Mouse (Mus musculus) gastrocnemius, postnatal 25 days (tissue): ENCODE results near the gene Coro1c. TPM values are rescaled to one million over a fixed set of nuclear protein-coding genes. Genes with fewer than 3 reads are reported as not detected.
A peak's percentile ranks its signal among the peaks of the same experiment; 100 is the strongest.

ENCODE experiments used
- DNase-seq: peaks from one replicate; pipeline ENCODE4 v3.0.0; 2022
- total RNA-seq, 2 experiments: library from RNA; stranded (reverse); gene quantifications; 1 replicate in 1 of 2; 2 replicates in 1 of 2; pipeline ENCODE4 v1.2.3; 2021

The Coro1c gene
- total RNA-seq, 2 experiments from 2014 or later: 11.9 to 17.1 TPM

DNA sequence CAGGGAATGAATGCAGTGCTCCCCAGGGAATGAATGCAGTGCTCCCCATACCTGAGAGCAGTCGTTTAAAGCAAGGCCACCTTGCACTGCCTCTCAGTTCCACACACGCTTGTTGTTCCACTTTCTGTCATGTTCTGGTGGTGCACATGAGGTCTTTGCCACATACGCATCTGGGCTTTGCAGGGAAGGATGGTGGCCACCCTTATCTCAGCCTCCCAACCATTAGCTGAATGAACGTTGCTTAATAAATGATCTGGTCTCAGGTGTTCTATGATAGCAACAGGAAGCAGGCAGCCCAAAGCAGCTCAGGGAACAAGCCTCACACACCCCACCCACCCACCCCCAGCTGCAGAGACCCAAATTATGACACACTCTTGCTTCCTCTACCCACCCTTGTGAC lies 16.1 kb upstream of the Coro1c start:
- no peak for DNase-seq

DNA sequence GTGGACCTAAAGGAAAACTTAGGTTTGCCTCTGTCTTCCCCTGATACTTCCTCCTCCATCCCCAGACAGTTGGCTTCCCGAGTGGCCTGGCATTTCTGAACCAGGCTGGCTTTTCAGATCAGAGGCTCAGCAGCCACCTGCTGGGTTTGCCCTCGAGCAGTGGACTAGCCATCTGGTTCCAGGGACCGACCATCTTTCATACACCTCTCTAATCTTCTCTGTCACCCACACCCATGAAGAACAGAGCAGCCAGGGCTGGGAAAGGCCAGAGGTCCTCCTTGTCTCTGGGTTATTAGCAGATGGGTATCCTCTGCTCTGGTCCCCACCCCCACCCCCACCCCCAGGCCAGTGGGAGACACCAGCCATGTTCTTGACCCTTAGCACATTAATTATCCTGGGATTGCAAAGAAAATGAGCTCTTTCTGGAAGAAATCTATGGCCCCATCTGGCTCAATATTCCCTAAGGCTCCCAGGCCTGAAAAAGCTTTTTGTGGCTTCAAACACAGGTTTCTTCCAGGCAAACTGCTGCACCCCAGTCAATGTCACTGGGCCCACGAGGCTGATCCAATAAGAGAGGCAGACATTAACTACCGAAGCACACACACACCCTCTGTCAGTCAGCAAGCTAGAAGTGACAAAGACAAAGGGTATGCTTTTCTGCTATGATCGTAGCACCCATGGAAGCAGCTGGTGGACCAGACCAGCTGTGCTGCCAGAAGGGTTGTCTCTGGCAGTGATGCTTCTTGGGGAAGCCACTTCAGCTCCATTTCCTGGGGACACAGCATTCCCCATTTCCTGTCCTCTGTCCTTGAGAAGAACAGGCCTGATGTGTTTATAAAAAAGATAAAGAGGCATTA lies 13.0 kb upstream of the Coro1c start:
- no peak for DNase-seq

DNA sequence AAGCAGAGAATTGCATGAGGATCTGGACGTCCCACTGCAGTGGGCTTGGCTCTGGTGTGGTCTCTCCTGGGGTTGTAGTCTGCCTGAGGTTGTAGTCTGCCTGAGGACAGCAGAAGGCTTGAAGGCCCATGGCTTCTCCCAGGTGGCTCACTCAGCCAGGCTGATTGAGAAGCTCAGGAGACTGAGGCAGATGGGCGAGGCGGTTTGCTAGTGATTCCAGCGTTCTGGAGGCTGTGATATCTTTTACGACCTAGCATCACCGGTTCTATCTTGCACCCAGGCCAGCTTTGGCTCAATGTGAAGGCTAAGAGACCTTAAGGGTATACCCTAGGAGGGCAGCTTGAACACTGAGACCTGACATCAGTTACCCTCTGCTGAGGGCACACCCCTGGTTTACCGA lies 10.5 kb upstream of the Coro1c start:
- DNase-seq: no peak

DNA sequence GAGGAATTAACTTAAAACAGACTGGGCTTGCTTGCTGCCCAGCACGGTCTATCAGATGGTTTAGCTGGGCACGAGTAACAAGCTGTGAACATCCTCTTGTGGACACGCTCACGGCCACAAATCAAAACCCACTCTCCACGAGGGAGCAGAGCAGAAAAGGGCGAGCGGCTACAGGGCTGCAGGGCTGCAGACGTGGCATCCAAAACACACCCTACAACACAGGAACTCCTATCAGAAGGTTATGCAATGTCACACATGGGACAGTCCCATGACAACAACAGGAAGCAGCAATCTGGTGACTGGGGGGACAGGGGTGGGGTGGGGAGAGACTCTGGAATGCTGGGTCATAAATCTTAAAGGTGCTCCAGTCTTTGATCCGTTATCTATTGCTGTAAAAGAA lies 10.1 kb upstream of the Coro1c start:
- peak; percentile 43 for DNase-seq

DNA sequence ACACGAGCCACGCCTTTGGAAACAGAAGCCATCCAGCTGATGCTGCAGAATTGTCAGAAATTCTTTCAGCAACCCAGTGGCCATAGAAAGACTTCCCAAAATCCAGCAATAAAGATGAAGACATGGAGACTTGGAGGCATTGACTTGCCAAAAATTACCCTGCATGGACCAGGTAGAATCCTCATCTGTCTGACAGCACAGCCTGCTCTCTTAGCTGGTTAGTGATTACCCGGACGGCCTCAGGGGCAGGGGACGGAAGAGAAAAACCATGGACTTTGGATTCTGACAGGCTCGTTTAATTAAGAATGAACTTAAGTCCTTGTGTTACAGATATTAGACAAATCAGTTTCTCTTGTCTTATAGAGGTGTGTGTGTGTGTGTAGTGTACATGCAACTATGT lies 2.1 kb upstream of the Coro1c start:
- DNase-seq: no peak

DNA sequence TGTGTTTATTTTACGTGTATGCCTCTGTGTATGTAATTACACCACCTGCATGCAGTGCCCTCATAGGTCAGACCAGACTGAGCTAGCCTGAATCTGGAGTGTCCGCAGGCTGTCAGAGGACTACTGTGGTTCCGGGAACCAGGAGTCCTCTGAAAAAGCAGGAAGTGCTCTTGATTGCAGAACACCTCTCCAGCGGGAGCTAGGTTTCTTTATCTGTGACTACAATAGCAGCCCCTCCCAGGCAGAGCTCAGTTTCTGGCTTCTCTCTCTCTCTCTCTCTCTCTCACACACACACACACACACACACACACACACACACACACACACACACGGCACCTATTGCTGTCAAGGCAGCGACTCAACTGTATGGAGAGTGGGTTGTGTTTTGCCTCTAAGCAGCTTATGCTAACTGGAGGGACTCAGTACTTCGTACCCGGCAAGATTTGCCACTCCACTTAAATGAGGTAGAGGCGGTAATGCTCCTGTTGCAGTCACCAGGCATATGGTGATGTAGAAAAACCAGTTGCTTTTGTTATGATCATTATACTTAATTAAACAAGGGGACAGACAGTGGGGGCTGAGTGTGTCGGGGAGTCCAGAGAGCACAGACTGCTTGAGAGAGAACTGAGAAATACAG lies 1.6 kb upstream of the Coro1c start:
- no peak for DNase-seq

DNA sequence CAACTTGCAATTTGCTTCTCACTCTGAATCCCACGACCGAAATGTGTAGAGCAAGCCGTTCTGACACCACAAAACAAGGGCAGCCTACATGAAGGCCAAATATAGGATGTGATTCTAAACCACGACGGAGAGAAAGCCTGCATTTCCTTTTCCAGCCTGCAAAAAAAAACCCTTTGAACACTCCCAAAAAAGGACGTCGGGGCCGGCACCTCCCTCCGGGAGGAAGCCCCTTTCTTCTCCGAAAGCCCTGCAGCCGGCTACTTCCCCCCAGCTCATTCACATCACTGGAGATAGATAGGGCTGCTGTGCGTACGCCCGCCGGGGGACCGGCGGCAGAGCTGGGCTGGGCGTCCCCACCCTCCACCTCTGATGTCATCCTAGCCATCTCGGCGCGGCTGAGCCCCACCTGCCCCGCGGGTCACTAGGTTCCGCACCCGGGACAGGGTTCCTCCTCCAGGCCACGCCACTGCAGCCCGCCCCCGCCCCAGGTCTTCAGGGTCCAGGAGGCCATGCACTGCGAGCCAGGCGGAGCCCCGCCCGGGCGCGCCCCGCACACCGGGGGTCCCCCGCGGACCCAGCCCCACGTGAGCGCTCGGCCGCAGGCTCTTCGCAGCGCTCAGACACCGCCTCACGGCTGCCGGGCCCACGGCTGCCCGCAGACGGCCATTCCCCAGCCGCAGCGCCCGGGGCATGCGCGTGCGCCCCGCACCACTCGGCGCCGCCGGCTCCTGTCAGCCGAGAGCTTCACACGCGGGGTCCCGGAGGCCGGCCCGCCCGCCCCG lies 581 bp downstream of the Coro1c start:
- DNase-seq: peak; percentile 60

DNA sequence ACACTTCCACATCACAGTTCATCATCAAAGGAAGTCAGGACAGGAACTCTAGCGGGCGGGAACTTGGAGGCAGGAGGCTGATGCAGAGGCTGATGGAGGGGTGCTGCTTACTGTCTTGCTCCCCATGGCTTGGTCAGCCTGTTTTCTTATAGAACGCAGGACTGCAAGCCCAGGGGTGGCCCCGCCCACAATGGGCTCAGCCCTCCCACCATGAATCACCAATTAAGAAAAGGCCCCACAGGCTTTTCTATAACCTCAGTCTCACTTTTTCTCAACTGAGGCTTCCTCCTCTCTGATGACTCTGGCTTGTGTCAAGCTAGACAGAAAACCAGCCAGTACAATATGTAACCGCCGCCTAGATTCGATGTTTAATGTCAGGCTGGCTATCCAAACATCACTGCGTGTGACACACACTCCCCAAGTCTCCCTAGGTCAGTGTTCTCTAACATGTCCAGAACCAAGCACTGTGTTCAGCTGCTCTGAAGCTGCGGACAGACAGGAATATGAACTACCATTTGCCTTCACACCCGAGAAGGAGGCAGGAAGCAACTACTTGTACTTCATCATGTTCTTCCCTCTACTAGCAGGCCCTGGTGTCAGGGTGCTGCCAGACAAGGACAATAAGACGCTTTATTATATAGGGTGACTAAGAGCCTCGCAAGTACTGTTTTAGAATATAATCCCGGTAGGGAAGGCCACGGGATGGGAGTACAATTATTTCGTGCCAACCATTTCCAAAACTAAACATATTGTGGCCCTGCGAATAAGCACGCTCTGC lies 1.4 kb downstream of the Coro1c start:
- DNase-seq: peak; percentile 40

DNA sequence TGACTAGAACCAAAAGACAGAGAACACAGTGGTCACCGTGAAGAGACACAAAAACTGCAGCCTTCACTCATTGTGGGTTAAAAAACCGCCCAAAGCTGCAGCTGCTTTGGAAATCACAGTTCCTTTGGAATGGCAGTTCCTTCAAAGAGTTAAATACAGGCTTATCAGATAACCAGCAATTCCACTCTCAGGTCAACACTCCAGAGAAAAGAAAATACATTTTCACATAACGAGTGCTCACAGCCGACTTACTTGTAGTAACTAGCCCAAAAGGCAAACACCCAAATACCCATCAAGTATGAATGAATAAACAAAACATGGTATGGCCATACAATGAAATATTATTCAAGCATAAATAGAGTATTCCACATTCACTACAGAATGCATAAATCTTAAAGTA lies 3.6 kb downstream of the Coro1c start:
- no peak for DNase-seq

DNA sequence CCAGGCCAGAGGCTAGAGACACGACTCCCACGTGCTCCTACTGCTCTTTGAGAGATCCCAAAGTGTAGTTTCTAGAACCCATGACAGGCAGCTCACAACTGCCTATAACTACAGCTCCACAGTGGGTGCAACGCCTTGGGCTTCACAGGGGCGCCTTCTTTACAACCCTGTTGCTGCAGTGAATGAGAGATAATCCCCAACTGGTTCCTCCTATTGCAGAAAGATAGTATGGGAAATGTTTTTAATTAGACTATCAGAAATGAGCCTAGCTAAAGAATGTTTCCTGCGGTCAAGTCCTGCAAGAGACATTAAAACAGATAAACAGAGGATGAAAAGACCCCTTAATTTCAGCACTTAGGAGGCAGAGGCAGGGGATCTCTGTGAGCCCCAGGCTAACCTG lies 5.6 kb downstream of the Coro1c start:
- no peak for DNase-seq

DNA sequence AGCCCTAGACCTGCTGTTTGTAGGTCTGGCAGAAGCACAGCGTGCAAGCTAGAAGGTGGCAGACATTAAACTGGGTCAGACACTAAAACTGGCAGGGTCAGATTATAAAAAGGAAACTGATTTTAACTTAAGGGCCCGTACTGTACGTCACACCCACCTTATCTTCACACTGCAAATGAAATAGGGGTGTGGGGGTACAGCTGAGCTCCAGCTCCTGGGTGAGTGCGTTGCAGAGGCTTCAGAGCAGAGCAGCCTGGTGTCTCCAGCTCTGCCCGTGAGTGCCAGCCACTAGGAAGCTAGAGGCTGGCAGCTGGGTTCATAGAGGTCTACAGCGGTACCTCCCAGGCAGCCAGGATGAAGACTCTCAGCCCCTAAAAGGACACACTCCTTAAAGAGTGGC lies 6.5 kb downstream of the Coro1c start:
- DNase-seq: no peak

DNA sequence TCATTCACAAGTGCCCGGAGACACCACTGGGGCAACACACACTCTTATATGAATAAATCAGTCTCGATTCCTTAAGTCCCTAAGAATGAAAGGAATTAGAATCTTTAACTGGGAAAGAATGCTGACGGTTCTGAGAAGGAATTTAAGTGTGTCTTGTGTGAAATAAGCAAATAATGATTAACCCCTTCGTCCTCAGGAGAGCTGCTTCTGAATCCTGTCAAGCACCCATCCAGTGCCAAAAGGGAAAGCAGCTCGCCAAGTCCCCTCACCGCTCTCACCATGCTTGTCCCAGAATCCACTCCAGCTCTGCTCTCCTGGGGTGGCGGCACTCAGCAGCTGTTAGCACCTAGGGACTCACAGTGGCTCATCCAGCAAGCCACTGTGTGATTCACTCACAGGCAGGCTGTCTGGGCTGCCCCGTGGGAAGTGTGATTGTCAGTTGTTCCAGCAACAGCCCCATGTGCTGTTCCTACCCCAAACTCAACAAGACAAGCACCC lies 7.4 kb downstream of the Coro1c start:
- no peak for DNase-seq

DNA sequence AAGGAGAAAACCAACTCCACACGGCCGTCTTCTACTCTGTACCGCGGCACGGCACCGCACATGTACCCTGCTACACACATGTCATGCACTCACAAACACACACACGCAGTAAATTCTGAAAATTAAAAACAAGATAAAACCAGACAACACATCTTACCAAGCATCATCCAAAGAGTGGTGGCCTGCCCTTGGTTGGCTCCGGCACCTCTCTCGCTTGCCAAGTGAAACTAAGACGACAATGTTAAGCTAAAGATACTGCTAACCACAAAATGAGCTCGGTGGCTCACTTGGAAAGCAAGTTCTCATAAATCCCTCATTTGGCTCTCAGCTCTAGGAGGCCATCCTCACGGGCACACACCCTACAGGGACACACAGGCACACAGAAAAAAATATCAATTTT lies 9.0 kb downstream of the Coro1c start:
- DNase-seq: no peak

DNA sequence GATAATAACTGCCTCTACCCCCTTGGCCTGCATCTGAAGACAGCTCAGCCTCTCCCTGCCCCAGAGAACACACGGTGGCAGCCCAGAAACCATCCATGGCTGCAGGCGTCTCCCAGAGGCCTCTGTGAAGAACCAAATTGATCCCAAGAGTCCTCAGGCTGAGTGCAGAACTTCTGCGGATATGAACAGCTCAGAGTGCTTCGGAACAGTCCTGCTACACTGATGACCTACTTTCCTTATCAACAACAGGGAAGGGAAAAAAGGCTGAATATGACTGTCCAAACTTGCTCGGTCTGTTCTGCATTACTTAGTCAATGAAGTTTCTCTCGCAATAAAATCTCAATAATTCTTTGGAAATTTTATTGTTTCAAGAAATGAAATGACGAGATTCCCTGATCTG lies 16.6 kb downstream of the Coro1c start:
- DNase-seq: no peak

DNA sequence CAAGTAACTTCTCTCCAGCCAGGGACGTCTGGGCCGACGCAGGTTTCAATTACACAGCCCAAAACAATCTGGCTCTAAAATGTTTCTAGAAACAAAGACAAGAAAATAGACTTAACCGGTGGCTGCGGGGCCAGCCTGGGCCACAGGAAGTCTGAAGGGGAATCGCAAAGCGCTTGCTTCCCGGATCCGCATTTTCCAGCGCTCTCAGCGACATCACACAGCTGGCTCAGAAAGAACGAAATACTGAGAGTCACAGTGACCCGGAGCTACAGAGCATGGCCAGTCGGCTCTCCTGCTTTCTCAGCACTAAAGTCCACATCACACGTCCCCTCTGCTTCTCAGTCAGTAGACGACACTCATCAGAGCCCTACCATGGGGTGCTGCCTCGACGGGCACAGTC lies 17.7 kb downstream of the Coro1c start:
- DNase-seq: no peak

DNA sequence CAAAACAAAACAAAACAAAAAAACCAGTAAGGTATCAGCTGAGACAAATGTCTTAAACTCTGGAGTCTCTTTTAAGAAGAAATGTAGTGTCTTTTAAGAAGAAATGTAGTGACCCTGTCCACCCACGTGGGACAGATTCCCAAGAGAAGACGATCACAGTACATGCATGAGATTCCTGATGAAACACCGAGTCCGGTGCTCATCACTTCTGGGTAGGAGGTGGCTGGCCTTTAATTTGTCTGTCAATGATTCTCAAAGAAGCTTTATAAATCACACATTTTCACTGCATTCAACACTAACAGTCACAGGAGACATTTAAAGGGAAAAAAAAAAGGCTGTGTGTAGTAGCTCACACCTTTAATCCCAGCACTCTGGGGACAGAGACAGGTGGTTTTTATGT lies 18.6 kb downstream of the Coro1c start:
- no peak for DNase-seq

DNA sequence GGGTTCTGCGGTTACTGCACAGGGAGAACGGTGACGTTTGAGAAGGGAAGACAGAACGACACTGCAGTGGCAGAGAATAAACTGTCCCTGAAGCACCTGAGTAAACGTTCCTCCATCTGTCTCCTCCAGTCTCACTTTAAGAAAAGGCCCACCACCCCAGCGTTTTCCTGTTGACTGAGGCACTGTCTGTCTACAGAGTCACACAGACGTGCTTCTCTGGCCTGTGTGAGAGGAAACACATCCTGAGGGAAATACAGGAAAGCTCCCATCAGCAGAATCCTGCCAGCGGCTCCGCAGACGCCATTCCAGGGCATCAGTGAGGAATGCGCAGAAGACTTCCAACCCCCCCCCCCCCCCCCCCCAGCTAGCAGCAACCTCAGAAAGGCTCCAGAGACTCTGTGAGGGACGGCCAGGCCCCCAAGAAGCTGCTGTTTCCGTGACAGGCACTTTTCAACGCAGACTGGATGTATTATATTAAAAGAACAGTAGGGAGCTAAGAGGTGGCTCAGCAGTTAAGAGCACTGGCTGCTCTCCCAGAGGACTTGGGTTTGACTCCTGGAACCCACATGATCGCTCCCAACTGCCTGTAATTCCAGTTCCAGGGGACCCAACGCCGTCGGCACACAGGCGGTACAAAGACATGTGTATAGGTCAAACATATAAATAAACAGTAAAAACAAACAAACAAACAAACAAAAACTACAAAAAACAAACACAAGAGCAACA lies 19.2 kb downstream of the Coro1c start:
- no peak for DNase-seq

DNA sequence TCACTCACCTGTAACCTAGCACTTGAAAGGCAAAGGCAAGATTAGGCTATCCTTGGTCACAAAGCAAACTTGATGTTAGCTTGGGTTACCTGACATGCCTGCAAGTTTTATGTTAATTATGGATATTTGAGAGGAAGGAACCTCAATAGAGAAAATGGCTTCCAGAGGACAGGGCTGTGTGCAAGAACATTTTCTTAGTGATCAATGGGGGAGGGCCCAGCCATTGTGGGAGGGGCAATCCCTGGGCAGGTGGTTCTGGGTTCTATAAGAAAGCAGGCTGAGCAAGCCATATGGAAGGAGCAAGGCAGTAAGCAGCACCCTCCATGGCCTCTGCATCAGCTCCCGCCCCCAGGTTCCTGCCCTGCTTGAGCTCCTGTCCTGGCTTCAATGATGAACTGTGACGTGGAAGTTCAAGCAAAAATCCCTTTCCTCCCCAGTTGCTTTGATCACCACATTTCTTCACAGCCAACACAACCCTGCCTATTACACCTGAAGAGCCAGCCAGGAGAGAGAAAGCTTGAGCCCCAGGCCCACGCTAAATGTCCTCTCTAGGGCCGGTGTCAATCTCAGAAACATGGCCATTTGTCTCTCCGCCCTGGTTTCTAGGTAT lies 20.3 kb downstream of the Coro1c start:
- DNase-seq: no peak

DNA sequence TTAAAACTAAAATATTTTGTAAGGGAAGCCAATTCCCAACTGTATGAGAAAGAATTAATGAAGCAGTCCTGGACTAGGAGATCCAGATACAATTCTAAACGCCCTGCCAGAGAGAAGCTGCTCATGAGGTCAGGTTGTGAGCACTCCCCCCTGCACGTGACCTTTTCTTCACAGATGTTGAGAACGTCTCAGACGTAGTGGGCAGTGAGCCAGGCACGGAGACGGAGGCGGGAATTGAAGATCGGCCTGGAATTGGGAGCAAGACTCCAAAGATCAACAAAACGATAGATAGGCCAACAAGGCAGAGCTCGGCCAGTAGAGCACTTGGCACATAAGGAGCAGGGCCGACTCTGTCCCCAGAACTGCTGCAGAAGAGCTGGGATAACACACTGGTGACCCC lies 21.4 kb downstream of the Coro1c start:
- peak; percentile 72 for DNase-seq

DNA sequence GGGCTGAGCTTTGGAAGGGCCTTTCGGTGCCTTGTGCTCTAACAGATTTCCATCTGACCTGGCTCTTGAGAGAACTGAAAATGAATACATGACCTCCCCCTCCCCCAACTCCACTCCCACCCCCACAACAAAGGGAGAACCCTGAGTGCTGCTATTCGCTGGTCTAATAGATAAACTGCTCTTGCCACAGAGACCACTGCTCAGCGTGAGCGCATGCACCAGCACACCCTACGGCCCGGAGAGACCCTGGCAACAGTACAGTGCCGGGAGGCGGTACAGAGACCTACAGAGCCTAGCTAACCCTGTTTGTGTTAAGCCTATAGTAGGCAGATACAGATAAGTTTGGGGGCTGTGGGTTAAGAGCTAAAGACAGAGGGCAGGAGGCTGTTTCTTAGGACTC lies 22.9 kb downstream of the Coro1c start:
- DNase-seq: no peak

DNA sequence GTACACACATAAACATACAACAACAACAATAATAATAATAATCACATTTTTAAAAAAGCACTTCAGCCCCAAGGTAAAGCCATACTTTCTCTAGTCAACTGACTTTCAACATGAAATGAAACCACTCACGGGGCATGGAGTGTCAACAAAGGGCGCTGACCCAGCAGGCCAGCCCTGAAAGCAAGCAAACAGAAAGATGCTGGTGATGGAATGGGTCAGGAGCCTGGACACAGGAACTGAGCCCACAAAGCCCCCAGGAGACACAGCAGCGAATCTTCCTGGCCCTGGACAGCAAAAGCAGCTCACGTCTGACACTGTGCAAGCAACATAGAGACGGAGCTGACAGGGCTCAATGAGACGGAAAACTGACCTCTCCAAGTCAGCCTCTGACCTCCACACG lies 23.8 kb downstream of the Coro1c start:
- DNase-seq: no peak
